Mouse (Mus musculus): ENCODE measurements around the gene Fam213b.

Gene Fam213b

DNA sequence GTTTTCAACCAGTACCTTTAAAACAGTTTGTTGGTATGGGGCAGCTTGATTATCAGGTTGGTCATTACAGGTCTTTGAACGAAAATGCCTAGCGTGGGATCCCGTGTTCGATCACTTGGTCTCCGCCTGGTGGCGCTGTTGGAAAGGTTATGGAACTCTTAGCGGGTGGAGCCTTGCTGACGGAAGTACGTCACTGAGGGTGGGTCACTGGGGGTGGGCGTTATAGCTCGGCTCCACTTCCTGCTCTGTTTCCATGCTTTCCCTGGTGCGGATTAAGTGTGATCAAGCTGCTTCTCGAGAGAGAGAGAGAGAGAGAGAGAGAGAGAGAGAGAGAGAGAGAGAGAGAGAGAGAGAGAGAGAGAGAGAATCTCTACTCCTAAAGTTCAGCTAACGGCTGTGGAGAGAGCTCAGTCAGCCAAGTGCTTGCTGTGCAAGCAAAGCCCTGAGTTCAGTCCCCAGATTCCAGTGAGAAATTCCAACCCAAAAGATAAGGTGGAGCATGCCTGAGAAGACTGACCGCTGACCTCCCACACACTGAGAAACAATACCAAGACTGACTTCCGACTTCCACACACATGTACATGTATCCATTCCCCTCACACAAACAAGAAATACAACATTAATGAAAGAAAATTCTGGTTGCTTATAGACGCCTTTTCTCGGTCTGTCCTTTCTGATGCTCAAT is 20.9 kb downstream of the Fam213b start:
- peak; percentile 93 for DNase-seq

DNA sequence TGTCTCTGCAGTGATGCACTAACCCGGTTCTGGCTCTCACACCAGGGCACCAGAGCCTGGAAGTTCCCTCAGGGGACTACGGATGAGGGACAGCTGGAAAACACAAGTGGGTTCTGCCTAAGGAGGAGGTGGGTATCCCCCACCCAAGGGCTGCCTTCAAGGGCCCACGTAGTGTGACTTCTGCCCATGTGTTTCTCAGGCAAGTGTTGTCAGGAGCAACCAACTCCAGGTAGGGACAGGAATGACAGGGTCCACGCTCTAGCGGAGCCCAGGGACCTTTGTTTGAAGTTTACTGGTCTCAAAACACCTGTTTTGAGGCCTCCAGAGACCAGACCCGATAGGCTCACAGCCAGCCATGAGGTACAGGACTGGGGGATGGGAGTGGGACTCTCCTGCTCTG is 25.7 kb downstream of the Fam213b start:
- no peak for DNase-seq

DNA sequence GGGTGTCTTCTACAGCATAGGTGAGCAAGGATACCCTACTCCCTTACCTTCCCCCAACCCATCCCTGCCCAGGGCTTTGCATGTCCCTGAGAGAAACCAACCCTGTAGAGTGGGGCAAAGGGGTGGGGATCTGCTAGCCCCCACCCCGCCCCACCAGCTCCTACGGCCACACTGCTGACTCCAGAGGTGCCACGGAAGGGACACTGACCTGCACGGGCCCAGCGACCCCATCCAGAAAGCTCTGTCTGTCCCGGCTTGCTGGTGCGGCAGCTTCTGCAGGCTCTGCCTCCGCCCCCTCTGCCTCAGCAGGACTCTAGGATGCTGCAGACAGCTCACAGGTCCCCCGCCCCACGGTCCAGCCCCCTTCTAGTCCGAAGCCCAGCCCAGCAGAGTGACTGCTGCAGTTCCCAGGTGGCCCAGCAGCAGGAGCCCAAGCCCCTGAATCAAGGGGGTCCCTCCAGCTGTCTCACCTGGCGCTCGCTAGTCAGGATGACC is 27.1 kb downstream of the Fam213b start:
- no peak for DNase-seq

DNA sequence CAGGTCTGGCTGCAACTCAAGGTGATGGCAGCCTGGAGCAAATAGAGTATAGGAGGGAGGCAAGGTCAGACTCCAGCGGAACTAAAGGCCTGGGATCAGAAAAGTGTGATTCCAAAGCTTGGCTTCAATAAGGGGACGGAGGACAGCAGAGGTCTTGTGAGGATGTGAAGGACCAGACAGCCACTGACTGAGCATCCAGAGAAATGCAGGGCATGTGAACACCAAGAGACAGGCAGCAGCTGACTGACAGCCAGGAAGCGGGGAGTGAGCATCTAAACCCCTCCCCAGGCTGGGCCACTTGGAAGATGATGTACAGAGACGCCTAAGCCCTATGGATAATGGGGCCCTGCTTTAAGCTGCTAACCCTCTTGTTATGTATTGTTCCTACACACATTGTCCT is 28.2 kb downstream of the Fam213b start:
- no peak for DNase-seq

DNA sequence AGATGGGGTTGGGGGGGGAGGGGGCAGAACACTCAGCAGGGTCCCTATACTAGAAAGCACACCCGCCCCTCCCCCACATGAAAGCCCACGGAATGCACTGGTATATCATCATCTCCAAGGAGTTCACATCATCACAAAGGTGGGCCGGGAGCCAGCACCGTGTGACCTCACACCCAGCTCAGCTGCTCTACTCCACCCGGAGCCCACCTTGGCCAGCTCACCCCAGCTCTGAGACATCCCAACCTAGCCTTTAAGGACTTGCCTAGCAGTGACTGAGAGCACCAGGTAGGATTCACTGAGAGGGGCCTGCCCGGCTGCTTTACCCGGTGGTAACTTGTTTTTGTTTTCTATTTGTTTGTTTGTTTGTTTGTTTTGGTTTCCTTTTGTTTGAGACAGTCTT is 29.5 kb downstream of the Fam213b start, which contains the start of gene Mmel1:
Gene Mmel1, plus strand, starts transcription at position 146 of the 400 bp plus-strand sequence.
- no peak for DNase-seq

DNA sequence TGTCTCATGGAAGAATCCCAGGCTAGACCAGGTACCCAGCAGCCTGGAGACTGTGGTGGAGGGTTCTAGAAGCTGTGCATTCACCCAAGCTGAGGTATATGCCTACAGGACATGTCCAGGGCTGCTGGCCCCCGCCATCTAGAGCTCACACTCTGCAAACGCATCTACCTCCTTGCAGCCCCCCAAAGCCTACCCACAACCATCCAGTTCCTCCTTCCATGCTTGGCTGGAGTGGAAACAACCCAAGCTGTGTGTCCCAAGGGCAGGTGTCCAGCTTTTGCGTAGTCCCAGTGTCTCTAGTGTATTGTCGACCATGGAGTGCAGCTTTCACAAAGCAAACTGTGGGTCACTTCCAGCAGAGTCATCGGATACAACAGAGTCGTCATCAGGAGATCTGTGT is 31.7 kb downstream of the Fam213b start:
- no peak for DNase-seq

DNA sequence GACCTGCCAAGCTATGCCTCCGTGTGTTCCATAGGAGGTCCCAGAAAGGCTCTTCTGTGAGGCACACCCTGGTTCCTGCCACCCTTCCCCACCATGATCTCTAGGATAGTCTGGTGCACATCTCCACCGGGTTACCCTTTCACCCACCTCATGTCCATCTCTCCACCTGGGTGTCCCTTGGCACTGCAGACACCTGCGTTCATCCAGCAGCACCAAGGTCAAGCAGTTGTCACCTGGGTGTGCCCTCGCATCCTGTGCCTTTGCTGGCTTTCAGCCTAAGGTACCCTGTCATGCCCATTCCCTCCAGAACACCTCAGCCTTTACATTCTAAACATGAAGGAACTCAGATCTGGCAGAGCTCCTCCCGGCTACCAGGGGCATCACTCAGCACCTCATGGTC is 32.5 kb downstream of the Fam213b start:
- no peak for DNase-seq

DNA sequence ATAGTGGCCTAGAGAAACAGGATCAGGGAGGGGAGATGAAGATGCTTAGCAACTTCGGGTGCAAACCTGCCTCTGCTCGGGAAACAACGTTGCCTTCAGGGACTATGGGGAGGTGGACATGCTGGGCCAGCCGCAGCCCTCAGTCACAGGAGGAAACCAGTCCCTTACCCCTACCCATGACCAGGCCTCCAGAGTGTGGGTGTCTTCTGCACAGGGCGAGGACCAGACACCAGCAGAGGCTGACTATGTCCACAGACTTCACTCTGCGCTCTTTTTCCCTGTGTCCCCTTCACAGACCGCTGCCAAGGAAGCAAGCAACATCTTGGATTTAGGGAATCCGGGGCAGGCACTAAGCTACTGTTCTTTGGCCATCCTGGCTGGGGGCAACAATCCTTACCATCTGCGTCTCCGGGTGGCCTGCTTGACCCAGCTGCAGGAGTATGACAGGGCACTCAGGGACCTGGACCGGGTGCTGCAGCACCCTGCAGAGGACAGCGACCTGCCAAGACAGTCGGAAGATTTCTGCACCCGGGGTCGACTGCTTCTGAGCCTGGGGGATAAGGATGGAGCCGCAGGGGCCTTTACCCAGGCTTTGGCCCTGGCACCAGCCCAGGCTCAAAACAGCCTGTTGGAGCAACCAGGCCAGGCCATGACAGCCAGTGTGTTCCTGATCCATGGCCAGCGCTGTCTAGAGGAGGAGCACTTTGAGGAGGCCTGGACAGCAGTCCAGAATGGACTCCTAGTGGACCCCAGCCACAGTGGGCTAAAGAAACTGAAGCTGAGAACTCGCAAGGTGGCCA is 33.8 kb downstream of the Fam213b start:
- no peak for DNase-seq

DNA sequence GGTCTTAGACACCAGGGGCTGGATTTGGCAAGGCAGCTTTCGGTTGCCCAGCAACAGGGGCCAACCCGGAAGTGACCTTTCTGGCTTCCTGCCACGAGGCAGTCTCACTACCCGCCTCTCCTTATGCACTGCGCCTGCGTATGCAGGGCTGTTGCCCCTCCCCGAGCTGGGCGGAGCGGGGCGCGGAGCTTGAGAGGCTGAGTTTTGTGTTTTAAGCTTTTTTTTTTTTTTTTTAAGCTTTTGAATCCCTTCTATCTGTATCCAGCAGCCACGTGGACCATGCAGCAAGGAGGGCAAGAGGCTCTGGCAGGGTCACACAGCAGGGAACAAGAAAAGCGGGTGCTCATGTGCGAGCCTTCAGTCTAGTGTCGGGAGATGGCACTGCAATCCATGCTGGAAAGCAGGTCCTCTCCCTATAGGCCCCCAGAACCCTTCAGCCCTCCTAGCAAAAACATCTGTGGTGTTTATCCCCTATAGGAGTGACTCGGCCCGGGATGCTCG is 34.6 kb downstream of the Fam213b start:
- peak; percentile 95 for DNase-seq

DNA sequence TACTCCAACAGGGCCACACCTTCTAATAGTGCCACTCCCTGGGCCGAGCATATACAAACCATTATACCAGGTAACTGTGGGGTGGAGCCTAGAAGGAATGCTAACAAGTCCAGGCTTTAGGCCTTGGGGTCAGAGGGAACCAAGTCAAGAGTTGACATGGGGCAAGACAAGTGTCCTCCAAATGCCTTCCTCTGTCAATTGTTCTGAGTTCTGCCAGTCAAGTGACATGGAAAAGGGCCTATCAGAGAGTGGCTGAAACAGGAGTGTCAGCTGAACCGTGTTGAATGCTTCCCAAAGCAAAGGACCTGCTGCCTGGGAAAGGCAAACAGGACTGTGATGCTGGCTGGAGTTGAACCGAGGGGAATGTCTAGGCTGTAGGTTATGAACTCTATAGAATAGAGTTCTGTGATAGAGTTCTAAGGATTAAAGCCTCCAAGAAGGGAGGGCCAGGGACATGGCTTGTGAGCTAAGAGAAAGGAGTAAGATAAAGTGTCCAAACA is 35.4 kb downstream of the Fam213b start:
- no peak for DNase-seq

DNA sequence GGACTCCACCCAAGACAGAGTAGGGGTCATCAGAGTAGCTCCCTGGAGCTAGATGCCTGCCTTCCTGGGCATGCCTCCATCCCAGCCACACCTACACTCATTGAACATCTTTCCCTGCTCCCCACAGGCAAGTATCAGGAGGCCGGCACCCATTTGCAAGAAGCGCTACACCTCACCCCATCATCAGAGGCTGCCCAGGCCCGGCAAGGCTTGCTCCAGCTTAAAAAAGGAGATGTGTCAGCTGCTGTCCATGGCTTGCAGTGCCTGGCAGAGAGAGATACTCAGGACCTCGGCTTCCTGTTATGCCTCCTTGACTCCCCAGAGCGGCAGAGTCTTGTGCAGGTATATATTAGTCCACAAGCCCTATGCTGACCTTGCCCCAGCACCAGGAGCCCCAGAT is 37.0 kb downstream of the Fam213b start:
- no peak for DNase-seq

DNA sequence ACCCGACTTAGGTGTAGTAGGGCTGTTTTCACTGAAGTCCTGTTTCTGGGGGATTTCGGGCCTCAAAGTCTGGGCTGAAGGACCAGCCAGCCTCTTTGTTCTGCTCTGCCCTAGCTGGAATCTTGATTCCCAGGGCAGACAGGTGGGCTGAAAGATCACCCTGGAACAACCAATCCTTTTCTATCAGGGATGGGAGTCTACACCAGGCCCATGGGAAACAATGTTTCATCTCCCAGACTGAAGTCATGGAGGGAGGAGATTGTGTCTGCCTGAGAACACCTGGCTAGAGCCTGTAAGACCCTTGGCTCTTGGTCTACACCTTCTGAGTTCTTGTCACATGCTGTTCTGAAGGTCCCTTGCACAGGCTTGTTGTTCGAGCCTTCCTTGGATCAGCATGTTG is 40.3 kb downstream of the Fam213b start:
- no peak for DNase-seq

DNA sequence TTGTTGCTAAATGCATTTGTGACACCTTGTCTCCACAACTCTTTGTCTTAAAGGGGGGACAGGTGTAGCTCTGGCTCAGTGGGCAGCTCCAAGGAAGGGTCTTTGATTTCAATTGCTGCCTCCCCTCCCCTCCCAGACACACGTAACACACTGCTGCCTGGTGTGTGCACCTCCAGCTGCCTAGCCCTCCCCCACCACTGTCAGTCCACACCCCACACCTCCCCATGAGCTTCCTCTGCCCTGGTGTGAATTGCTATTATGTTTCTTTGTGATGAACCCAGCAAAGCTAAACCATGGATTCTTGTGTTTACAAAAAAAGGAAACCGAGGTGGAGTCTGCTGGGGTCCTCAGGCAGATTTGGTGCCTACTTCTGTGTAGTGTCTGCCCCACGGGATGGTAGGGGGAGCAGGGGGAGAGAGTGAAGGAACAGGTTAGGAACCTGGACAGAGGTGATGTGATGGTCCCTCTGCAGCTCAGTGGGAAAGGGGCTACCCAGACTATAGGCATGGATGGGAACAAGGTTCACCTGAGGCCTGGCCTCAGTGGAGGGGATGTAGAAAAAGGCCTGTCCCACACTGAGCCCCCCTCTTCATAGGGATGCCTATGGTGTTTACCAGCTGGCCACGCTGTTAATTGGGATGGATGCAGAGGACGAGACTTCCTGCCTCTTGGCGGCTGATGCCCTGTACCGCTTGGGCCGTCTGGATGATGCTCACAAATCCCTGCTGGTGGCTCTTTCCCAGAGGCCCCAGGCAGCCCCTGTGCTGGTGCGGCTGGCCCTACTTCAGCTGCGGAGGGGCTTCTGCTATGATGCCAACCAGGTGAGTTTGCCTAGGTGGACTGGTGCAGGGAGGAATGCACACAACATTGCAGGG is 41.3 kb downstream of the Fam213b start:
- DNase-seq: no peak

DNA sequence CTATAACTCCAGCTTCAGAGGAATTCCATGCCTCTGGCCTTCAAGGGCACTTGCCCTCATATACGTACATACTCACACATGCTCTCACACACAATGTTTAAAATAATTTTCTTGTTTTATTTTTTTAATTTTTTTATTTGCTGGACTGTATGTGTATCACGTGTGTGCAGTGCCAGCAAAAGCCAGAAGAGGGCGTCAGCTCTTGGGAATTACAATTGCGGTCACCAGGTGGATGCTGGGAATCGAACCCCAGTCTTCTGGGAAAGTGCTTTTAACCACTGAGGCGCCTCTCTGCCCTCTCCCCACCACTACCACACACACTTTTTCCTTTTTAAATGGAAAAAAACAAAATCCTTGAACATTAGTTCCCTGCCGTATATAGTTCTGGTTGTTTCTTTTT is 42.1 kb downstream of the Fam213b start:
- no peak for DNase-seq

DNA sequence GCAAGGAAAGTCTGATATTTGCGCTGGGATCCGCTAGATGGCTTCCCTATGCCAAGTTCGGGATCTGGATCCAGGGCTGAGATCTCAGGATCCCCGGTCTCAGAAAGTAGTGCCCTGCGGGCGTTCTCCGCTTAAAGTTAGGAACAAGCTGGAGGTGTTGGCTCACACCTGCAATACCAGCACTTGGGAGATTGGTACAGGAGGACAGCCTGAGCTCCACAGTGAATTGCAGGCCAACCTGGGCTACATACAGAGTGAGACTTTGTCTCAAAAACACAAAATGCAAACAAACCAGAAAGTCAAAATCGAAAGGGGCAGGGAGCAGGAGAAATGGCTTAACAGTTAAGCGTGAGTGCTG is 42.5 kb downstream of the Fam213b start:
- DNase-seq: no peak

DNA sequence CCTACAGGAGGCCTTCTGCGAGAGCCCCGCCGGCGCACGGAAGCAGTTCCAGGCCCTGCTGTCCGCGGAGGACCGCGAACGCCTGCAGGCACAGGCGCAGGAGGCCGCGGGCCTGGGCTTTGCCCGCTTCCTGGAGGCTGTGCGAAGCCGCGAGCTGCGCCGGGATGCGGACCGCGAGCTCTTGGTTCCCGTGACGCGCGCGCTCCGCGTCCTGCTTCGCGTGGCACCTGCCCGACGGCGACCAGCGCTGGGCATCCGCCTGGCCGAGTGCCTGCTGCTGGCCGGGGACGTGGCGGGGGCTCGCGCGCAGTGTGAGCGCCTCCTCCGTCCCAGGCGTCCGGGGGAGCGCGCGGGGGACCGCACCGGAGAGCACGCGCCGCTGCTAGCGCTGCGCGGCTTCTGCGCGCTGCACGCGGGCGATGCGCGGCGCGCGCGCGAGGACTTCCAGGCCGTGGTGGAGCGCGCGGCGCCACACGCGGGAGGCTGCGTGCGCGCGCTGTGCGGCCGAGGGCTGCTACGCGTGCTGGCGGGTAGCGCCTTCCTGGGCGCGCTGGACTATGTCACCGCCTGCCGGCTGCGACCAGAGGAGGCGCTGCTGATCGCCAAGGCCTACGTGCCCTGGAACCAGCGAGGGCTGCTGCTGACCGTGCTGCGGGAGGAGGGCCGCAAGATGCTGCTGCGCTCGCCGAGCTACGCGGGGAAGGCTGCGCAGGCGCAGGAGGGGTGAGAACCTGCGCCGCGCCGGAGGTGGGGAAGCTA is 43.0 kb downstream of the Fam213b start:
- peak; percentile 79 for DNase-seq

DNA sequence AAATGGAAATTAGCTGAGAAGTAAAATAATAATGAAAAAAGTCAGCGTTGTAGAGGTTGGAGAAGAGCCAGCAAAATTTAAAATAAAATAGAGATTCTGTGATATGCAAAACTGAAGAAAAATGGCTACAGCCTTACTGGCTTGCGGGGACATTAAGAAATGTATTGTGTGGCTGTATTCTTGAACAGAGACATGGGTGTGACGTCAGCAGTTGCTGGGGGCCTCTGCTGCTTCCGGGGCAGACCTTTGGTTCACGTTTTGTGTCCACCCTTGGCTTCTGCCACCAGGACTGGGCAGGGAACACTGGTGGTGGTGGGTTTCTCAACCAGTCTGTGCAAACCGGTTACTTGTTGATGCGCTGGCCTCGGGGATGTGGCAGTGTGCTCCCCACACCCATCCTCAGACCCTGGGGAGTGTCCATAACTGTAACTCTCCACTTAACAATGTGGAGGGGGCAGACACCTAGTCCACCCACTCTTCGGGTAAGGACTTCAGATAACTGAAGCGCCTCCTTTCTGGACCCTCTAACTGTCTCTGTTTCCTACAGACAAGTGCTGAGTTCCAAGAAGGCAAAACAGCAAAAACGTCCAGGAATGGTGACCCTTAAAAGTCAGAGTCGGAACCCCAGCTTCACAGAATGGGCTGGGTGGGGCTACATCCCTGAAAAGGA is 44.1 kb downstream of the Fam213b start:
- no peak for DNase-seq

DNA sequence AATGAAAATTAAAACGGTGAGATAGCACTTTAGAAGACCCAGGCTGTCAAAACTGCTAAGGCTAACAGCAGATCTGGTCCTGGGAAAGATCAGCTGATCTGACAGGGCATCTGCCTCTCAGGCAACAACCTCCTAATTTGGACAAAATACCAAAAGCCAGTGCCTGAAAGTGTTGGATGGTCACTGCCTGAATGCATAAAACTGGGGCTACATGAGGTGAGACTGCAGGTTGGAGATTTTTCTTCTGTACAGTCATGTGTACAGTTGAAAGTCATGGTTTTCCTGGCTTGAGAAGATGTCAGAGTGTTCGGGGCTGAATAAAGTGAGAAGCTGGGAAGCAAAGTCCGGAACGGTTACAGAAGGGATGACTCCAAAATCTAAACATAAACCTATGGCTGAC is 45.1 kb downstream of the Fam213b start:
- no peak for DNase-seq

DNA sequence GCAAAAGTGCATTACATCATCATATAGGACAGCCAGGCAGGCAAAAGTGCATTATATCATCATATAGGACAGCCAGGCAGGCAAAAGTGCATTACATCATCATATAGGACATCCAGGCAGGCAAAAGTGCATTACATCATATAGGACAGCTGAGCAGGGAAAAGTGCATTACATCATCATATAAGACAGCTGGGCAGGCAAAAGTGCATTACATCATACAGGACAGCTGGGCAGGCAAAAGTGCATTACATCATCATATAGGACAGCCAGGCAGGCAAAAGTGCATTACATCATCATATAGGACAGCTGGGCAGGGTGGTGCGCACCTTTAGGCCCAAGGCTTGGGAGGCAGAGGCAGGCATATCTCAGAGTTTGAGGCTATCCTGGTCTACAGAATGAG is 46.2 kb downstream of the Fam213b start:
- DNase-seq: no peak

Measured in kidney, postnatal 14 days (tissue).